Mouse (Mus musculus) T-helper 17 cell (primary cell): ENCODE data around the gene Dtnbp1.

Source experiments
- in situ Hi-C, 2 experiments: fragments of 300-600 bp; cut with MboI, MseI; formaldehyde crosslinking; loops; 1 replicate in 1 of 2; 2 replicates in 1 of 2; pipeline ENCODE4 v1.15.1; 2025; ENCODE audit warnings: high pct_unique_total_duplicates in 2 of 2

The Dtnbp1 gene

GRCm38 (mm10) chr13:44908790-44909189 lies 93.2 kb downstream of the Dtnbp1 start:
- in situ Hi-C loops: no loop called here

DNA sequence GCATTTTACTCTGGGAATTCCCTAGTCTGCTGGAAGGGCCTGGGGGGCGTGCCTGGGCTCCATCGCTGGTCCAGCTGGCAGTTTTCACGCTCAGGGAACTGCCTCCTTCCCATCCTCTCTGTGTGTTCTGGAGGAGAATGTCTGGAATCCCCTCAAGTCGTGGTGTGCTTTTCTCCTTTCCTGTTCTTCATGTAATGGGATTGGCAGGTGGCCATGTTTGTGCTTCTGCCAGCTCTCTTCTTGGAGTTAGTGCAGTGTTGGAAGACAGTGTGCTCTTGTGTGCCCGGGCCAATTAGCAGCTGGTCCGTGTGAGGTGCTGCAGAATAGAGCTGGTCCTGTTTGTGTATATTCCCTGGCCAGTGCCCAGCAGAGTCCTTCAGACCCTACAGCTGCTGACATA lies 94.2 kb downstream of the Dtnbp1 start:
- in situ Hi-C loops: no loop called here

GRCm38 (mm10) chr13:44906141-44906540 lies 95.8 kb downstream of the Dtnbp1 start:
- in situ Hi-C loops: no loop called here

- in situ Hi-C loops: no loop called here
Observed at GRCm38 (mm10) chr13:44904271-44904670, 97.7 kb downstream of the Dtnbp1 start.

GRCm38 (mm10) chr13:44903416-44903815 lies 98.5 kb downstream of the Dtnbp1 start:
- in situ Hi-C loops: no loop called here

DNA sequence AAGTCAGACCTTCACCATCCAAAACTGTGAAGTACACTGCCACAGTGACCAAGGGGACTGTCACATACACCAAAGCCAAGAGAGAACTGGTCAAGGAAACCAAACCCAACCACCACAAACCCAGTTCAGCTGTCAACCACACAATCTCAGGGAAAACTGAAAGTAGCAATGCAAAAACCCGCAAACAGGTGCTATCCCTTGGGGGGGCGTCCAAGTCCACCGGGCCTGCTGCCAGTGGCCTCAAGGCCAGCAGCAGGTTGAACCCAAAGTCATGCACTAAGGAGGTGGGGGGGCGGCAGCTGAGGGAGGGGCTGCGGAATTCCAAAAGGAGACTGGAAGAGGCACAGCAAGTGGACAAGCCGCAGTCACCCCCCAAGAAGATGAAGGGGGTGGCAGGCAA lies 99.6 kb downstream of the Dtnbp1 start:
- in situ Hi-C loops: no loop called here

DNA sequence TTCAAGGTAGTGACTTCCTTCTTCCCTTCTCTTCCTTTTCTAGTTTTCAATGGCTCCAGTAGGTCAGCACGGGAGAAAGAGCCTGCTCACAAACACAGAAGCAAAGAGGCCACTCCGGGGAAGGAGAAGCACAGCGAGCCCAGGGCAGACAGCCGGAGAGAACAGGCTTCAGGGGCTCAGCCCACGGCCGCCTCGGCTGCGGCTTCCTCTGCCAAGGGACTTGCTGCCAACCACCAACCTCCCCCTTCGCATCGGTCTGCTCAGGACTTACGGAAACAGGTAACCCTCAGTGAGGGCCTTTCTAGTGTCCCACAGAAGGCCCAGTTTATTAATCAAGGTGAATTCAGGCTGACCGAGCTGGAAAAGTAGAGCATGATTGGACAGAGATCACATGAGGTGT lies 105.7 kb downstream of the Dtnbp1 start:
- in situ Hi-C loops: no loop called here

DNA sequence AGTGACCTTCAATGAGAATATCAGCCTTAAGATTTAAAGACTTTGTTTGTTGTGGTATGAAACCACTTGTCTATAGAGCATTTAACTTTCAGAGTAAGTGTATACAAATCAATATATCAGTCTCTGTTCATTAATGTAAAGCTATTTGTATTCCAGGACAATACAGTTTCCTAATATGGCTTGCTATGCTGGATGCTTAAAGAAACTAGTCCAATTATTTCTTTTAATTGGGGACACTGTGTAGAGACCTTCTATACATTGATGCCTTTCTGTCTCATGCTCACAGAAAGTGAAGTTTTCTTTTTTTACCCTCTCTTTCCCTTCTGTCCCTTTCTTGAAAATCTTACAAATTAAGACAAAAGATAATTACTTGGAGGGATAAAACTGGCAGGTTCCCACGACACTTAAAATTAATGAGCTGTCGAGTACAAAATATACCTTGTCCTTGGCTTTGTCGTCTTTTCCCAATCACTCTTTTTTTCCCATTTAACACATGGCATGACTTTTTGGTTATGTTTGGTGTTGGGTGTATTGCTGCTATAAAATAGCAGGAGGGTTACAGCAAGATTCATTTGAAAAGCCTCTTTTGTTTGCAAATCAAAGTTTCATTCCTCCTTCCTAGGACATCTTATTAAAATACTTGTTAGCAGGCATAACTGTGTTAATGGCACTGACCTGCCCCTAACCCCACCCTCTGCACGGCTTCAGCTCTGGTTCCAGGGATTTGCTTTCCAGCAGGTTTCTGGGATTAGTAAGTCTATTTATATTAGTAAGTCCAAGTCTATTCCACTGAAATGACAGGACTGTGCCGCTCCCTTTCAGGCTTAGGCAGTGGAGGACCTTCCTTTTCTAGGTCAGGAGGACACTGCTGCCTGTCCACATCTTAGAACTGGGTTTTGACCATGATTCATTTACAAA lies 109.9 kb downstream of the Dtnbp1 start:
- in situ Hi-C loops: no loop called here

- in situ Hi-C loops: no loop called here
Observed at GRCm38 (mm10) chr13:44890612-44891011, 111.3 kb downstream of the Dtnbp1 start.

GRCm38 (mm10) chr13:44886221-44886620 lies 115.7 kb downstream of the Dtnbp1 start:
- in situ Hi-C loops: no loop called here

- in situ Hi-C loops: no loop called here
Observed at GRCm38 (mm10) chr13:44881001-44881400, 120.9 kb downstream of the Dtnbp1 start.

DNA sequence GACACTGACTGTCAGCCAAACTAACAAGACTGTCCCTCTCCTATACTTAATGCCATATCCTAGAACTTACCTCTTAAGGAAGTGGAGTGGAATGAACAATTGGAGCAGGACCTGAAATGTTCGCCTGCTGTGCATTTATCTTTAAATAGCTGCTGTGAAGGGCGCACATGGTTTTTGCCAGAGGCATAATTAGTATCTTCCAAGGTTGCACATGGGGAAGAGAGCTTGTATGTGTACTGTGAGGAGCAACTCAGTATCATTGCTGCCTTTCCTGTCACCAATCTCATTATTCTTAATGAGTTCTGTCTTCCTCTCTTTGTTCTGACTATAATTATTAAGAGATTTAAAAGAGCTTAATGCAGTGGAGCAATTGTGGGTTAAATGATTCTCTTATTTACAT lies 125.1 kb downstream of the Dtnbp1 start:
- in situ Hi-C loops: no loop called here
